Mouse (Mus musculus) colon, adult 2 months (tissue): ENCODE data around the gene Gm20931. TPM values are rescaled to one million over a fixed set of nuclear protein-coding genes. Genes with fewer than 3 reads are reported as not detected.

ENCODE experiments used
- polyA plus RNA-seq: library from polyadenylated mRNA; depleted of rRNA; stranded (reverse); fragments of >200 nt; gene quantifications from 2 replicates; pipeline ENCODE4 v1.2.3, GENCODE M21; 2012; rRNA removed

Gene Gm20931
- polyA plus RNA-seq, result not detected in 2 replicates

GRCm38 (mm10) chrY:55213420-55213819 lies at the start of gene Gm20931:
TSS of gene Gm20931 (plus strand) at chrY:55213720.

